Mouse (Mus musculus) C2C12 (cell line): ENCODE measurements around the gene Cd151.

Experiments used
- CEBPB ChIP-seq: IDR thresholded peaks from one replicate; pipeline ENCODE4 v1.6.1; 2011; ENCODE audit warnings: low read depth, mild to moderate bottlenecking, control low read depth, moderate library complexity
- CTCF ChIP-seq: IDR thresholded peaks from one replicate; pipeline ENCODE4 v1.5.1; 2011; ENCODE audit not compliant: control insufficient read depth, insufficient read depth, insufficient read length
- MAX ChIP-seq: IDR thresholded peaks from one replicate; pipeline ENCODE4 v1.6.1; 2011; ENCODE audit warnings: mild to moderate bottlenecking, control low read depth
- MYOD1 ChIP-seq: IDR thresholded peaks from one replicate; pipeline ENCODE4 v1.6.1; 2011; ENCODE audit warnings: low read depth; ENCODE audit not compliant: control insufficient read depth, insufficient read length
- MYOG ChIP-seq: IDR thresholded peaks from one replicate; pipeline ENCODE4 v1.6.1; 2011; ENCODE audit not compliant: control insufficient read depth, insufficient read length; ENCODE audit errors: extremely low read depth
- USF1 ChIP-seq: IDR thresholded peaks from one replicate; pipeline ENCODE4 v1.6.1; 2011; ENCODE audit warnings: low read depth, mild to moderate bottlenecking, control low read depth, moderate library complexity

GRCm38 (mm10) chr7:141432186-141432611 lies 35.0 kb upstream of the Cd151 start:
- no peak for TF ChIP-seq CTCF
- TF ChIP-seq USF1, result no peak
- no peak for TF ChIP-seq MYOG
- no peak for TF ChIP-seq CEBPB
- no peak for TF ChIP-seq MYOD1
- no peak for TF ChIP-seq MAX
